Mouse (Mus musculus): ENCODE results near the gene Exosc10.

- TF ChIP-seq CTCF (IDR thresholded peaks at IDR 0.05; ENCODE audit: low read depth, low read length) (no peak), POLR2A (IDR thresholded peaks at IDR 0.05; ENCODE audit: borderline replicate concordance, low read depth, low read length) (no peak)
Observed at GRCm38 (mm10) chr4:148600316-148600715, 42.1 kb downstream of the Exosc10 start.

All from bone marrow macrophage, adult 2 months (primary cell).